Mouse (Mus musculus): ENCODE measurements around the gene Entr1. TPM values are rescaled to one million over a fixed set of nuclear protein-coding genes. Genes with fewer than 3 reads are reported as not detected.
A peak's percentile ranks its signal among the peaks of the same experiment; 100 is the strongest.

Gene Entr1
- polyA plus RNA-seq (2012; fragmentation: generic; extraction: Trizol), result 50.8 TPM

- Histone ChIP-seq H3K79me2 (ENCODE audit: control insufficient read depth, insufficient read depth) (peaks cover 33% of the 10 kb centered on the region), H3K36me3 (ENCODE audit: control insufficient read depth, insufficient read depth) (peaks cover 46% of the 10 kb centered on the region), H3K4me2 (ENCODE audit: low read depth) (peak within 1 kb of the TSS; percentile 91), H3ac (ENCODE audit: control insufficient read depth, insufficient read length) (peak within 1 kb of the TSS; percentile 90), H3K27me3 (ENCODE audit: control insufficient read depth, insufficient read depth, insufficient read length) (no peaks in the 10 kb centered on the region), H3K4me3 (peak within 1 kb of the TSS; percentile 96)
- TF ChIP-seq MAX (IDR thresholded peaks at IDR 0.05; ENCODE audit: low read depth) (no peak), TCF12 (IDR thresholded peaks at IDR 0.05; ENCODE audit: insufficient read depth, poor library complexity, severe bottlenecking) (no peak), CEBPB (IDR thresholded peaks at IDR 0.05; ENCODE audit: insufficient read depth, poor library complexity, severe bottlenecking) (no peak), POLR2AphosphoS2 (IDR thresholded peaks at IDR 0.05; ENCODE audit: insufficient read length, low read depth) (peak; percentile 95), USF1 (IDR thresholded peaks at IDR 0.05; ENCODE audit: low read depth) (no peak), SRF (IDR thresholded peaks at IDR 0.05; ENCODE audit: control insufficient read depth, insufficient read length, low read depth) (no peak), E2F4 (IDR thresholded peaks at IDR 0.05; ENCODE audit: insufficient read depth) (no peak), TCF3 (IDR thresholded peaks at IDR 0.05; ENCODE audit: insufficient read length, low read depth) (no peak), MYOD1 (IDR thresholded peaks at IDR 0.05; ENCODE audit: control insufficient read depth in 1 of 3, insufficient read length in 2 of 3, low read depth in 2 of 3) (peak in 1 of 3 experiments; percentile 58), REST (IDR thresholded peaks at IDR 0.05; ENCODE audit: insufficient read depth, insufficient read length) (peak; percentile 21), MYOG (IDR thresholded peaks at IDR 0.05; ENCODE audit: control insufficient read depth in 1 of 3, insufficient read depth in 1 of 3, insufficient read length in 2 of 3, low read depth in 2 of 3) (peak in 2 of 3 experiments; percentile 25 to 41), POLR2A (IDR thresholded peaks at IDR 0.05; ENCODE audit: insufficient read length, low read depth) (peak; percentile 94)
Measured at GRCm38 (mm10) chr2:26389154-26389690, at the start of gene Entr1, which contains the start of gene Pmpca. Gene Entr1 (minus strand): TSS chr2:26389316. Gene Pmpca (plus strand): TSS chr2:26389339.

- TF ChIP-seq POLR2AphosphoS2 (IDR thresholded peaks at IDR 0.05; ENCODE audit: insufficient read length, low read depth) (no peak), REST (IDR thresholded peaks at IDR 0.05; ENCODE audit: insufficient read depth, insufficient read length) (no peak), CEBPB (IDR thresholded peaks at IDR 0.05; ENCODE audit: insufficient read depth, poor library complexity, severe bottlenecking) (no peak), TCF12 (IDR thresholded peaks at IDR 0.05; ENCODE audit: insufficient read depth, poor library complexity, severe bottlenecking) (peak; percentile 53), MYOG (IDR thresholded peaks at IDR 0.05; ENCODE audit: control insufficient read depth in 1 of 3, insufficient read depth in 1 of 3, insufficient read length in 2 of 3, low read depth in 2 of 3) (peak; percentile 56 to 98 (median 96)), POLR2A (IDR thresholded peaks at IDR 0.05; ENCODE audit: insufficient read length, low read depth) (no peak), MYOD1 (IDR thresholded peaks at IDR 0.05; ENCODE audit: control insufficient read depth in 1 of 3, insufficient read length in 2 of 3, low read depth in 2 of 3) (peak; percentile 52 to 98 (median 97)), TCF3 (IDR thresholded peaks at IDR 0.05; ENCODE audit: insufficient read length, low read depth) (peak; percentile 84), SRF (IDR thresholded peaks at IDR 0.05; ENCODE audit: control insufficient read depth, insufficient read length, low read depth) (no peak)
Measured at GRCm38 (mm10) chr2:26438373-26438772, 49.3 kb upstream of the Entr1 start.

GRCm38 (mm10) chr2:26437221-26437620 lies 48.1 kb upstream of the Entr1 start:
- Histone ChIP-seq H3K79me2 (ENCODE audit: control insufficient read depth, insufficient read depth) (peaks cover 24% of the 10 kb centered on the region), H3ac (ENCODE audit: control insufficient read depth, insufficient read length) (no peak overlapping the region), H3K27me3 (ENCODE audit: control insufficient read depth, insufficient read depth, insufficient read length) (no peaks in the 10 kb centered on the region), H3K4me2 (ENCODE audit: low read depth) (no peak overlapping the region), H3K4me3 (no peak overlapping the region), H3K36me3 (ENCODE audit: control insufficient read depth, insufficient read depth) (peaks cover 62% of the 10 kb centered on the region)
- TF ChIP-seq CEBPB (IDR thresholded peaks at IDR 0.05; ENCODE audit: insufficient read depth, poor library complexity, severe bottlenecking), result no peak
- TF ChIP-seq POLR2AphosphoS2 (IDR thresholded peaks at IDR 0.05; ENCODE audit: insufficient read length, low read depth), result no peak
- TF ChIP-seq TCF3 (IDR thresholded peaks at IDR 0.05; ENCODE audit: insufficient read length, low read depth), result no peak
- no peak for TF ChIP-seq SRF (IDR thresholded peaks at IDR 0.05; ENCODE audit: control insufficient read depth, insufficient read length, low read depth)
- no peak for TF ChIP-seq POLR2A (IDR thresholded peaks at IDR 0.05; ENCODE audit: insufficient read length, low read depth)
- TF ChIP-seq USF1 (IDR thresholded peaks at IDR 0.05; ENCODE audit: low read depth), result no peak
- no peak for TF ChIP-seq MYOG (IDR thresholded peaks at IDR 0.05; ENCODE audit: control insufficient read depth in 1 of 3, insufficient read depth in 1 of 3, insufficient read length in 2 of 3, low read depth in 2 of 3)
- TF ChIP-seq TCF12 (IDR thresholded peaks at IDR 0.05; ENCODE audit: insufficient read depth, poor library complexity, severe bottlenecking), result no peak
- no peak for TF ChIP-seq E2F4 (IDR thresholded peaks at IDR 0.05; ENCODE audit: insufficient read depth)

More at GRCm38 (mm10) chr2:26438373-26438772, 49.3 kb upstream of the Entr1 start:
- Histone ChIP-seq H3K36me3 (ENCODE audit: control insufficient read depth, insufficient read depth) (peaks cover 52% of the 10 kb centered on the region), H3K27me3 (ENCODE audit: control insufficient read depth, insufficient read depth, insufficient read length) (no peaks in the 10 kb centered on the region), H3ac (ENCODE audit: control insufficient read depth, insufficient read length) (no peak overlapping the region), H3K4me3 (no peak overlapping the region), H3K79me2 (ENCODE audit: control insufficient read depth, insufficient read depth) (peaks cover 35% of the 10 kb centered on the region), H3K4me2 (ENCODE audit: low read depth) (peak overlapping the region; percentile 15)

- no peak overlapping the region for H3ac ChIP-seq (ENCODE audit: control insufficient read depth, insufficient read length)
- peaks cover 68% of the 10 kb centered on the region for H3K36me3 ChIP-seq (ENCODE audit: control insufficient read depth, insufficient read depth)
- H3K27me3 ChIP-seq (ENCODE audit: control insufficient read depth, insufficient read depth, insufficient read length), result no peaks in the 10 kb centered on the region
- no peak overlapping the region for H3K4me3 ChIP-seq
- H3K79me2 ChIP-seq (ENCODE audit: control insufficient read depth, insufficient read depth), result peaks cover 21% of the 10 kb centered on the region
- TF ChIP-seq MYOD1 (IDR thresholded peaks at IDR 0.05; ENCODE audit: control insufficient read depth in 1 of 3, insufficient read length in 2 of 3, low read depth in 2 of 3) (no peak), REST (IDR thresholded peaks at IDR 0.05; ENCODE audit: insufficient read depth, insufficient read length) (no peak), POLR2A (IDR thresholded peaks at IDR 0.05; ENCODE audit: insufficient read length, low read depth) (no peak), TCF3 (IDR thresholded peaks at IDR 0.05; ENCODE audit: insufficient read length, low read depth) (no peak), E2F4 (IDR thresholded peaks at IDR 0.05; ENCODE audit: insufficient read depth) (no peak), USF1 (IDR thresholded peaks at IDR 0.05; ENCODE audit: low read depth) (no peak), CEBPB (IDR thresholded peaks at IDR 0.05; ENCODE audit: insufficient read depth, poor library complexity, severe bottlenecking) (no peak), MYOG (IDR thresholded peaks at IDR 0.05; ENCODE audit: control insufficient read depth in 1 of 3, insufficient read depth in 1 of 3, insufficient read length in 2 of 3, low read depth in 2 of 3) (no peak), SRF (IDR thresholded peaks at IDR 0.05; ENCODE audit: control insufficient read depth, insufficient read length, low read depth) (no peak), TCF12 (IDR thresholded peaks at IDR 0.05; ENCODE audit: insufficient read depth, poor library complexity, severe bottlenecking) (no peak), MAX (IDR thresholded peaks at IDR 0.05; ENCODE audit: low read depth) (no peak), POLR2AphosphoS2 (IDR thresholded peaks at IDR 0.05; ENCODE audit: insufficient read length, low read depth) (no peak)
- H3K4me2 ChIP-seq (ENCODE audit: low read depth), result no peak overlapping the region
Measured at GRCm38 (mm10) chr2:26434791-26435572, 45.9 kb upstream of the Entr1 start.
